Mouse (Mus musculus): ENCODE measurements around the gene Nfasc.

The Nfasc gene

GRCm38 (mm10) chr1:132741175-132741997 lies at the start of gene Nfasc:
Gene Nfasc, minus strand, starts transcription at chr1:132741797.
- H3K36me3 ChIP-seq (ENCODE audit: control insufficient read depth, insufficient read depth, low read length, poor library complexity, severe bottlenecking), result no peaks in the 10 kb centered on the region
- DNase-seq (ENCODE audit: low read depth, low spot score), result no peak
- H3K27me3 ChIP-seq (ENCODE audit: control insufficient read depth, insufficient read depth, low read length, poor library complexity, severe bottlenecking), result no peaks in the 10 kb centered on the region; the same call in 1 of the 2 replicates

- no peaks in the 10 kb centered on the region for H3K27me3 ChIP-seq (ENCODE audit: control insufficient read depth, insufficient read depth, low read length, poor library complexity, severe bottlenecking)
- DNase-seq (ENCODE audit: low read depth, low spot score), result no peak
- H3K36me3 ChIP-seq (ENCODE audit: control insufficient read depth, insufficient read depth, low read length, poor library complexity, severe bottlenecking), result no peaks in the 10 kb centered on the region
Observed at GRCm38 (mm10) chr1:132791049-132791448, 49.5 kb upstream of the Nfasc start.

- no peak for DNase-seq (ENCODE audit: low read depth, low spot score)
- no peaks in the 10 kb centered on the region for H3K27me3 ChIP-seq (ENCODE audit: control insufficient read depth, insufficient read depth, low read length, poor library complexity, severe bottlenecking)
Observed at GRCm38 (mm10) chr1:132786866-132787265, 45.3 kb upstream of the Nfasc start.

GRCm38 (mm10) chr1:132781607-132782445 lies 40.2 kb upstream of the Nfasc start:
- no peak for DNase-seq (ENCODE audit: low read depth, low spot score)
- Histone ChIP-seq H3K27me3 (ENCODE audit: control insufficient read depth, insufficient read depth, low read length, poor library complexity, severe bottlenecking) (no peaks in the 10 kb centered on the region), H3K36me3 (ENCODE audit: control insufficient read depth, insufficient read depth, low read length, poor library complexity, severe bottlenecking) (no peaks in the 10 kb centered on the region)

More at GRCm38 (mm10) chr1:132786866-132787265, 45.3 kb upstream of the Nfasc start:
- no peaks in the 10 kb centered on the region for H3K36me3 ChIP-seq (ENCODE audit: control insufficient read depth, insufficient read depth, low read length, poor library complexity, severe bottlenecking)

GRCm38 (mm10) chr1:132780961-132781360 lies 39.4 kb upstream of the Nfasc start:
- no peaks in the 10 kb centered on the region for H3K27me3 ChIP-seq (ENCODE audit: control insufficient read depth, insufficient read depth, low read length, poor library complexity, severe bottlenecking)
- no peak for DNase-seq (ENCODE audit: low read depth, low spot score)
- H3K36me3 ChIP-seq (ENCODE audit: control insufficient read depth, insufficient read depth, low read length, poor library complexity, severe bottlenecking), result no peaks in the 10 kb centered on the region

GRCm38 (mm10) chr1:132780254-132780653 lies 38.7 kb upstream of the Nfasc start:
- no peak for DNase-seq (ENCODE audit: low read depth, low spot score)
- no peaks in the 10 kb centered on the region for H3K27me3 ChIP-seq (ENCODE audit: control insufficient read depth, insufficient read depth, low read length, poor library complexity, severe bottlenecking)
- H3K36me3 ChIP-seq (ENCODE audit: control insufficient read depth, insufficient read depth, low read length, poor library complexity, severe bottlenecking), result no peaks in the 10 kb centered on the region

GRCm38 (mm10) chr1:132774959-132775358 lies 33.4 kb upstream of the Nfasc start:
- no peak for DNase-seq (ENCODE audit: low read depth, low spot score)
- Histone ChIP-seq H3K36me3 (ENCODE audit: control insufficient read depth, insufficient read depth, low read length, poor library complexity, severe bottlenecking) (no peaks in the 10 kb centered on the region), H3K27me3 (ENCODE audit: control insufficient read depth, insufficient read depth, low read length, poor library complexity, severe bottlenecking) (no peaks in the 10 kb centered on the region)

- H3K36me3 ChIP-seq (ENCODE audit: control insufficient read depth, insufficient read depth, low read length, poor library complexity, severe bottlenecking), result no peaks in the 10 kb centered on the region
- peak; percentile 63 for DNase-seq (ENCODE audit: low read depth, low spot score)
- H3K27me3 ChIP-seq (ENCODE audit: control insufficient read depth, insufficient read depth, low read length, poor library complexity, severe bottlenecking), result no peaks in the 10 kb centered on the region; the same call in 1 of the 2 replicates
Observed at GRCm38 (mm10) chr1:132771377-132771776, 29.8 kb upstream of the Nfasc start.

GRCm38 (mm10) chr1:132769559-132769958 lies 28.0 kb upstream of the Nfasc start:
- DNase-seq (ENCODE audit: low read depth, low spot score), result no peak
- Histone ChIP-seq H3K27me3 (ENCODE audit: control insufficient read depth, insufficient read depth, low read length, poor library complexity, severe bottlenecking) (no peaks in the 10 kb centered on the region; the same call in 1 of the 2 replicates), H3K36me3 (ENCODE audit: control insufficient read depth, insufficient read depth, low read length, poor library complexity, severe bottlenecking) (no peaks in the 10 kb centered on the region)

- no peak for DNase-seq (ENCODE audit: low read depth, low spot score)
- H3K27me3 ChIP-seq (ENCODE audit: control insufficient read depth, insufficient read depth, low read length, poor library complexity, severe bottlenecking), result no peaks in the 10 kb centered on the region; the same call in 1 of the 2 replicates
- no peaks in the 10 kb centered on the region for H3K36me3 ChIP-seq (ENCODE audit: control insufficient read depth, insufficient read depth, low read length, poor library complexity, severe bottlenecking)
Observed at GRCm38 (mm10) chr1:132767422-132767821, 25.8 kb upstream of the Nfasc start.

- Histone ChIP-seq H3K27me3 (ENCODE audit: control insufficient read depth, insufficient read depth, low read length, poor library complexity, severe bottlenecking) (no peaks in the 10 kb centered on the region; the same call in 1 of the 2 replicates), H3K36me3 (ENCODE audit: control insufficient read depth, insufficient read depth, low read length, poor library complexity, severe bottlenecking) (no peaks in the 10 kb centered on the region)
- DNase-seq (ENCODE audit: low read depth, low spot score), result no peak
Observed at GRCm38 (mm10) chr1:132765887-132766651, 24.5 kb upstream of the Nfasc start.

GRCm38 (mm10) chr1:132765222-132765621 lies 23.6 kb upstream of the Nfasc start:
- DNase-seq (ENCODE audit: low read depth, low spot score), result no peak
- Histone ChIP-seq H3K27me3 (ENCODE audit: control insufficient read depth, insufficient read depth, low read length, poor library complexity, severe bottlenecking) (no peaks in the 10 kb centered on the region; the same call in 1 of the 2 replicates), H3K36me3 (ENCODE audit: control insufficient read depth, insufficient read depth, low read length, poor library complexity, severe bottlenecking) (no peaks in the 10 kb centered on the region)

- H3K27me3 ChIP-seq (ENCODE audit: control insufficient read depth, insufficient read depth, low read length, poor library complexity, severe bottlenecking), result no peaks in the 10 kb centered on the region
- DNase-seq (ENCODE audit: low read depth, low spot score), result no peak
- no peaks in the 10 kb centered on the region for H3K36me3 ChIP-seq (ENCODE audit: control insufficient read depth, insufficient read depth, low read length, poor library complexity, severe bottlenecking)
Observed at GRCm38 (mm10) chr1:132759390-132759789, 17.8 kb upstream of the Nfasc start.

GRCm38 (mm10) chr1:132758656-132759370 lies 17.2 kb upstream of the Nfasc start:
- no peaks in the 10 kb centered on the region for H3K27me3 ChIP-seq (ENCODE audit: control insufficient read depth, insufficient read depth, low read length, poor library complexity, severe bottlenecking)
- H3K36me3 ChIP-seq (ENCODE audit: control insufficient read depth, insufficient read depth, low read length, poor library complexity, severe bottlenecking), result no peaks in the 10 kb centered on the region
- DNase-seq (ENCODE audit: low read depth, low spot score), result peak; percentile 29
